Mouse (Mus musculus): ENCODE measurements at regions not wholly inside any gene's neighbourhood (a gene's known extent, or its start where the extent isn't known, plus 50 kb on each side); places are given as distances from the start of the nearest gene placed in this dataset.
"Not testable (repeated sequence)": the region's sequence is repeated elsewhere in the genome, so short reads cannot be mapped to it uniquely, and the experiment has no call there.

DNA sequence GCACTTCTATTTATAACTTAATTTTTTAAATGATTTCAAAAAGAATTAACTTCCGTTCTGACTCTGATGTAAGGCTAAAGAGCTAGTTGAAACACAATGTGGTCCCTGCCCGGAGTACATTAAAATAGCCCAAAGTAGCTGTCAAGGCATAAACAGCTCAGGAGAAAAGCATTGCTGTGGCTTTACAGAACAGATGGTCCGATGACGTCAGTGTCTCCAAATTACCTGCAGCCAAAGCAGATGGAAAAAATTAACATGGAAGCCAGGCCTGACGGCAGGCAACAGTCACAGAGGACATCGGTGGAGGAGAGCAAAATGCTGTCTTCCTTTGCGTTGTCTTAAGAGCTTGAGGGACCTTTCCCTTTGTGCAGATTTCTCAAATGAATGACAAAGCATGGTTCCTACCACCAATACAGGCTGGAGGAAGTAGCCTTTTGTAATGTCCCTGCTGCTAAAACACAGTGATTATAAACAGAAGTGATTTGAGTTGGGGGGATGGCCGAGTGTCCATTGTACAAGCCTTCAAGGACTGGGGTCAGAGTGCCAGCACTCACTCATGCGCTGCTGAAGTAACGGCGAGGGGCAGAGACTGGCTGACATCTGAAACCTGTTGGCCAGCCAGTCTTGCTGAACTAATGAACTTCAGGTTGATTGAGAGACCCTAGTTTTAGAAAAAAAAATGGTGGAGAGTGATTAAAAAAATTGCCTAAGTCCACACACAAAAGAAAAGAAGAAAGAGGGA is 101.8 kb upstream of the Plcl2 start:
- ATAC-seq, result no peak

DNA sequence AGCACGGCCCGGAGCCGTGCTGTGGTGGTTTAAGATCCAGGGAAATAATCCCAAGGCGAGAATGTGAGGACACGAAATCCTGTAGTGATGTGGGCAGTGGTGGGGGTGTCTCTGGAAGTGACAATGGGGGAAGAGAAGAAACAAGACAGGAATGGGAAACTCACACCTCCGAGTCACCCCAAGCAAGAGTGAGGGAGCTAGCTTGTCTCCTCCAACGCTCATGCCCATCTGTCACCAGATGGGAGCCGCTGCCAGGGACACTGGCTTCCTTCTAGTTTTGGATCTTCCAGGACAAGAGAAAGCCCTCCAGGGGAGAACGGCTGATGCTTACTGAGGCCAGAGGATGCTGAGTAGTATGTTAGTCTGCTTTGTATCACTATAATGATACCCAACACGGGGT is 100.6 kb upstream of the Plcl2 start:
- no peak for ATAC-seq

DNA sequence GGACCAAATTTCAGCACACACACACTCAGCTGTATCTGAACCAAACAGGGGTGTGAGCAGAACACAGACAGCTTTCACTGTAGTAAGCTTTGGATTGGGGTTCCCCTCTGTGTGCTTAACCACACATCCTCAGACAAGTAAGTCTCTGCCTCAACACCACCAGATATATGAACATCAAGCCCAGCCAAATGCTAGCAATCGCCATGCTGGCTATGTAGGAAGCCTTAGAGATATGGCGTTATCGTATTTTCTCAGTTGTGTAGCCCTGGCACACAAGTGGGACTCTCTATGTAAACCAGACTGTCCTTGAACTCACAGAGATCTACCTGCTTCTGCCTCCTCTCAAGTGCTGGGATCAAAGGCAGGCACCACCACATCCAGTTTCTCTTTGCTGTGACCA is 99.9 kb upstream of the Plcl2 start:
- ATAC-seq, result no peak

DNA sequence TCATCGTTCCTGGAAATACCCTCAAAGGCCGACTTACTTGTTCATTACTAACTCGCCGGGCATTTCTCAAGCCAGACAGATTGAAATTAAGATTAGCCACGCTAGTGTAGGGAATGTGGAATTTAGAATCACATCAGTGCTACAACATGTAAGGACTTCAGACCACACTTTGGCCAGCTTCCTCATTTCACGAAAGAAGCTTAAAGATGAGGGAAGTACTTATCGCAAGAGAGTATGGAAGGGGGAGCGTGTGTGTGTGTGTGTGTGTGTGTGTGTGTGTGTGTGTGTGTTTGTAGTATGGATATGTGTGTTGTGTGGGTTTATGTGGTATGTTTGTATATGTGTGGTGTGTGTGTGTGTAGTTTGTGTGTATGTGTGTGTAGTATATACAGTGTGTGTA is 99.3 kb upstream of the Plcl2 start:
- ATAC-seq, result no peak

DNA sequence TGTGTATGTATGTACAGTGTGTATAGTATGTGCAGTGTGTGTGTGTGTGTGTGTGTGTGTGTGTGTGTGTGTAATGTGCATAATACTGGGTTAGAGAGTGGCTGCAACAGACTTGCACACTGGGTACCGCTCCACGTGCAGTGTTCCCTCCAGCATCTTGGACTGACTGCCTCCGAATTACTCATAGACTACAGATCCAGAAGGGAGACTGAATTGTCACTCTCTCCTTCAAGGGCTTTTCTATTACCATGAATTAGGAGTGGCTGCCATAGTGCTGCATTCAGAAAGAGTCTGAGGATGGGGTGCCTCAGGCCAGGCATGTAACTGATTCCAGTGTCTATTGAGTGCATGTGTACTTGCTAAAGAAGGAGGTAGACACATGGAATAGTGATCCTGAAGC is 98.9 kb upstream of the Plcl2 start:
- no peak for ATAC-seq

DNA sequence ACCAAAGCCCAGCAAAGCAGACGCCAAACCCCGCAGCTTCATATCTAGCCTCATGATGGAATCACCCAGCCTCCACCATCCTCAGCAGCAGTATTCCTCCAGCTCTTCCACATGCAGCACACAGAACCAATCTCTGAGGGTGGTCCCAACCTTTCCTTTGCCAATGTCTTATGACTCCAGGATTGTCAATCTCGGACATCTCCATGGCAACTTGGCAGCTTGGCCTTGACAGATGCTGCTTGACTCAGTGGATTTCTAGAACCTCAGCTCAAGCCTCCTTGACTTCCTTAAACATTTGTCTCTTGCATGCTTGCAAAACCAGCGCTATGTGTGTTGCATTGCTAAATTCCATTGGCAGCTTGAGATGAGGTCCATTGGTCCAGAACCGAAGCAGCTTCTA is 96.8 kb upstream of the Plcl2 start:
- no peak for ATAC-seq

DNA sequence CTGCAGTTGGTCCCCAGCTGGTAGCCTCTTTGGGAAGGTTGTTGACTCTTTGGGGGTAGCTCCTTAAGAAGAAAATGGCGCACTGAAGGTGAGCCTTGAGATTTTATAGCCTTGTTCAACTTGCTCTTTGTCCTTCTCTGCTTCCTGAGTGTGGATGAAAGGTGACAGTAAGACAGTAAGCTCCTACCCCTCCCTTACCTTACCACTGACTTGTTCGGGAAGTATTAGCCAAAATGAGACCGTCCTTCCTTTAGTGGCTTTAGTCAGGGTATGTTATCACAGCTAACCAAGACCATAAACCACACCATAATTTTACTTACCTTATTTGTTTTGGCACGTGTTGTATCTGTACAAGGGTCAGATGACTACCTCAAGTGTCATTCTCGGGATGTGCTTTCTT is 95.3 kb upstream of the Plcl2 start:
- ATAC-seq, result no peak

DNA sequence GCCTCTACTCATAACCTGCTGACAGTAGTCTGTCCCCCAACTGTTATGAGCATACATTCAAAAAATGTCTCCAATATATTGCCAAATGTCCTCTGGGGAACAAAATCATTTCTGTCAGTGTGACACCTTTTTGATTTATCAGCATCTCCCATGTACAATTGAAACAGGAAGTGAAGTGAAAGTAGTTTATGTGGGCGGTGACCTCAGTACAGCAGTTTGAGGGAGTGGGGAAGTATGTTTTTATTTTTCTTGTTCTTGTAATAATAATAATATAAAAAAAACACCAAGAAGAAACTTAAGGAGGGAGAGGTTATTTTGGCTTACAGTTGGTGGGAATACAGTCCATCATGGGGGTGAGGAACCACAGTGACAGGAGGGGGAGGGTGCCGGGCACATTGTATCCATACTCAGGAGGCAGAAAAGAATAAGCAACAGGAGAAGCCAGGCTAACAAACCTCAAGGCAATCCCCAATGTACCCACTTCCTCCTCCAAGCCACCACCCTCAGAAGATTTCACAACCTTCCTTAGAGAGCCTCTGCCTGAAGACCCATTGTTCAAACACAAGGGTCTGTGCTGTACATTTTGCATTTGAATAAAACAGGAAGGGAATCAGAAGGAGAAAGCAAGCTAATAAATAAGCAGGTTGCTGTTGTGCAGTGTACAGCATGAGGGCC is 93.7 kb upstream of the Plcl2 start:
- peak; percentile 72 for ATAC-seq

DNA sequence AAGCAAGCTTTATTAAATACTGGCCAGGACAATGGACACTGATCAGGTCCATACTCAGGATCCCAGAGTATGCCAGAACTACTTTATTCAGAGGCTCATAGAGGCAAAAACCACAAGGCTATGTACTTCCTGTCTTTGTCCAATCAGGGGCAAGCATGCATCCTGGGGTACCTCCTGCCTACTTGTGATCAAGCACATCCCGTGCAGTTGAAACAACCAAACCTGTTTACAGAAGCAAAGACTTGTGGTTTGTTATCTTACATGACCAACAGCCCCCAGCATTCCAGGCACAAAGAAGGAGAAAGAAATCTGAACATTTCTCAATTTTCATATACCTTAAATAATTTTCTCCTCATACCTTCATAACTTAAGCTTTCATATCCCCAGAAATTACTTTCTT is 93.1 kb upstream of the Plcl2 start:
- peak; percentile 63 for ATAC-seq

DNA sequence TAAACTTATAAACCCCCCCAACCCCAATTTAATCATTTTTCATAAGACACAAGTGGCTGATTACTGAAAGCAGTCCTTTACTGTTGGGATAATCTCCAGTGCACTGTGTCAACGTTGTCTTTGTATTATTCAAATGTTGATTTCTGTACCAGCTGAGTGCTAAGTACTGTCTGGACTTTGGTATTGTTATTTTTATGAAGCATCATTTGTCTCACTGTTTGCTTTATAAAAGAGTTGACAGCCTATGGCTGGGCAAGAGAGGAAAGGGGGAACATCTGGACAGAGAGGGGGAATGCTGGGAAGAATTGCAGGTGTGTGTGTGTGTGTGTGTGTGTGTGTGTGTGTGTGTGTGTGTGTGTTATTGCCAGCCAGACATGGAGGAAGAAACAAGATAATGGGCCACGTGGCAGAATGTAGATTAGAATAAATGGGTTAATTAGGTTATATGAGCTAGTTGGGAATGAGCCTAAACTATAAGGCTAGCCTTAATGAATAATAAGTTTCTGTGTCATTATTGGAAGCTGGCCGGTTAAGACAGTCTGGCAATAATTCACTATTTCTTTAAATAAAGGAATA is 92.6 kb upstream of the Plcl2 start:
- ATAC-seq, result no peak

DNA sequence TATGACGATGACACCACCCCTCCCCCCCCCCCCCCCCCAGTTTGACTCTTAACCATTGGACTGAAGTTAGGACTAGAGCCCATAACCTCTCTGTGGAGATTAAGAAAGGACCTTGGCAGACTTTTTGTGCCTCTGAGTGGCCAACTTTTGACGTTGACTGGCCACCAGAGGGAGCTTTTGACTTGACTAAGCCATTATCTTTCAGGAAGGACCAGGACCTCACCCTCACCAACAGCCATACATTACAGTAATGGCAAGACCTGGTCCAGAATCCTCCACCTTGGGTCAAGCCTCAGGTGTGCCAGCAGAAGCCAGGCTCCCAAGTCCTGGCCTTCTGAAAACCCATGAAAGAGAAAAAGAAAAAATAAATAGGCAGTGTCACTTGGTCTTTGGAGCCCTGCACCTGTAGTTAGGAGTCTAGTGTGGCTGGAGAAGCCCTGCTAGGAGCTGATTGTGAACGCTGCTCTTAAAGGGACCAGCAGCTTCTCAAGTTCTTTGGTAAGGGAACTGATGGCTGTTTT is 90.3 kb upstream of the Plcl2 start:
- ATAC-seq, result no peak

DNA sequence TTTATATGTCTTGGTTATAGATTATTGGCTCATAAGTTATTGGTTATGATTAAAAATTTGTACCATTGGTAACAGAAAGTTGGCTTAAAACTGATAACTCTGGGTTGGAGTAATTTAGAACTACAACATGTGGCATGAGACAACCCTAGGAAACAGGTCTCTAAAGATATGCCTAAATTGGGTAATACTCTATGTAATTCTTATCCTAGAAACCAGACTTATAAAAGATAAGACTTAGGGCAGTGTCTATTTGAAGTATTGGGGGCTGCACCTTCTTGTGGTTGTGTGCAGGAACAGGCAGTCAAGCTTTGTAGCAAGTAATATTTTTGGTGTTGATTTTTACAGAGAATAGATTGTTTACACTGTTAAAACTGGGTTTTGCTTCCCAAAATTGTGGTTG is 89.7 kb upstream of the Plcl2 start:
- not testable (repeated sequence) for ATAC-seq

DNA sequence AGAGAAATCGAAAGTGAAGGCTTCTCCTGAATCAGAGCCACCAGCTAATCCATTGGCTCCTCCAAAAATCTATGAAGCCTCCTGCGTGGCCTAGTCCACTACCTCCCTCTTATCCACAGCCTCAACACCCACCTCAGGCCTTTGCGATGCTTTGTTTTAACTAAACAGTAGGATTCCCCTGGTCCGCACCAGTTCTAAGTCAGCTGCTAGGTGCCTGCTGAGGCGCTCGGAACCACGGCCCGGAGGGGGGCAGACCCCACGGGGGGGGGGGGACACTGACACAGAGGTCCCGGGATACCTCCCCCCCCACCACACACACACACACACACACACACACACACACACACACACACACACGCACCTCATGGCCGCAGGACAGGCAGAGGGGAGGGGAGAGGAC is 89.2 kb upstream of the Plcl2 start:
- ATAC-seq, result peak; percentile 66

DNA sequence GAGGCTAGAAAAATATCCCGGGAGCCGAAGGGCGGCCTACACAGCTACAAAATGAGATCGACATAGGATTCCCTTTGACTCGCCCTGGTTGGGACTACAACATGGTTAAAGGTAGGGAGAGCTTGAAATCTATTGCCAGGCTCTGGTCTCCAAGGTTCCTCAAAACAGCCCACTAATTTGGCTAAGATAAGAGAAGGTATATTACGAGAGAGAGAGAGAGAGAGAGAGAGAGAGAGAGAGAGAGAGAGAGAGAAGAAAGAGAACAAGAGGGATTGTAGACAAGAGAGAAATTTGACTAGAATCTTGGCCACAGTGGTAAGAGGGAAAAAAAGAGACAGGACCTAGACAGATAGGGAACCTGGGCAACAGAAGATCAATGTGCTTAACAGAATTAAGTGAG is 88.5 kb upstream of the Plcl2 start:
- no peak for ATAC-seq

DNA sequence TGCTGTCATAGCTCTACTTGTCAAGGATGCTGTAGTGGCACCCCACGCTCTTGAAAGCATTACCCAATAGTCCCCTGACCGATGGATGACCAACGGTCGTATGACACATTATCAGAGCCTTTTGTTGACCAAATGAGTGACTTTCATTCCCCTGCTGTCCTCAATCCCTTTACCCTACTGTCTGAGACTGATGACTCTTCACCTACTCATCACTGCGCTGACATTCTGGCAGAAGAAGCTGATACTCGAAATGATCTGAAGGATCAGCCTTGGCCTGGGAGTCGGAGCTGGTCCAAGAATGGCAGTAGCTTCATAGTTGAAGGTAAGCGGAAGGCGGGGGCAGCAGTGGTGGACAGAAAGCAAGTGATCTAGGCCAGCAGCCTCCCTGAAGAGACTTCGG is 87.7 kb upstream of the Plcl2 start:
- ATAC-seq, result no peak

DNA sequence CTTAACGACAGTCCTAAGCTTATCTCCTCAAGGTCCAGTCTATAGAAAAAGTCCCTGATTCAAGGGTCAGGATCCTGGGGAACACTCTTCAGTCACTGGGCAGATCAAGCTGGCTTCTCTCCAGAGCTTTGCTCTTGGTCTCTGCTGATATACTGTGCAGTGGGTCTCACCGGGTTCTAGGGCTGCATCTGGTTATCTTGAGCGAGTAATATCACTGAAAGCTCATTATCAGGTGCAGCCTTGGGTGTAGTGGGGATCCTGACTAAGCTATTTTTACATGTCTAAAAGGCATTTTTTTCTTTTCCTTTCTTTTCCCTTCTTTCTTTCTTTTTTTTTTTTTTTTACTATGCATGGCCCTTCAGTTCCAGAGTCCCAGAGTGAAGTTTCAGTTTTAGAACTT is 84.1 kb upstream of the Plcl2 start:
- no peak for ATAC-seq

DNA sequence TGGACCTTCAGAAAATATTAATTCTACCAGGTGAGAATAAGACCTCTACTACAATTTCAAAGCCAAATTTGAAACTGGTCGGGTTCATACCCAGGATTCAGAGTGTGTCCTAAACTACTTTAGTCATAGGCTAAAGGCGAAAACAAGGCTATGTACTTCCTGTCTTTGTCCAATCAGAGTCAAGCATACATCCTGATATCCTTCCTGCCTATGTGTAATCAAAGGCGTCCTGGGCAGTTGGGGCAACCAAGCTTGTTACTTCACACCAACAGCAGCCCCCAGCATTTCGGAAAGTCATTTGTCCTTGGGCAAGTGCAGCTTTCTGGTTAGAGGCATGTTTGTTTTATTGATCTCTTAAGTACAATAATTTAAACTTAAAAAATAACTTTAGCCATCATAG is 83.7 kb upstream of the Plcl2 start:
- no peak for ATAC-seq

DNA sequence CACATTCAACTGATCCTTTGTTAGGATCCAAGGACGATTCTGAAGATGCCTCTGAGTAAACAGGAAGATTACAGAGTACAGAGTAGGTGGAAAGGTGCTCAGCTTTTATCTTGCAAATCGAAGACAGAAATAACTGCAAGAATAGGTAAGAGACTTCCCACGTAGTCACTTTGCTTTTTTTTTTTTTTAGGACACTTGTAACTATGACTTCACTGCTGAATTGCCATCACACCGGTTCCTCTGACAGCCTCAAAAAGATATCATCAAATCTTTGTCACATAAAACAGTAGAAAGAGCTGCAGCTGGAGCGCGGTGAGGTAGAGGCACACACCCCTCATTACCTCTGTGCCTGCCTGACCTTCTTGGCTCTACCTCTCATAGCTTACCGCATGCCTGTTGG is 83.1 kb upstream of the Plcl2 start:
- ATAC-seq, result no peak

DNA sequence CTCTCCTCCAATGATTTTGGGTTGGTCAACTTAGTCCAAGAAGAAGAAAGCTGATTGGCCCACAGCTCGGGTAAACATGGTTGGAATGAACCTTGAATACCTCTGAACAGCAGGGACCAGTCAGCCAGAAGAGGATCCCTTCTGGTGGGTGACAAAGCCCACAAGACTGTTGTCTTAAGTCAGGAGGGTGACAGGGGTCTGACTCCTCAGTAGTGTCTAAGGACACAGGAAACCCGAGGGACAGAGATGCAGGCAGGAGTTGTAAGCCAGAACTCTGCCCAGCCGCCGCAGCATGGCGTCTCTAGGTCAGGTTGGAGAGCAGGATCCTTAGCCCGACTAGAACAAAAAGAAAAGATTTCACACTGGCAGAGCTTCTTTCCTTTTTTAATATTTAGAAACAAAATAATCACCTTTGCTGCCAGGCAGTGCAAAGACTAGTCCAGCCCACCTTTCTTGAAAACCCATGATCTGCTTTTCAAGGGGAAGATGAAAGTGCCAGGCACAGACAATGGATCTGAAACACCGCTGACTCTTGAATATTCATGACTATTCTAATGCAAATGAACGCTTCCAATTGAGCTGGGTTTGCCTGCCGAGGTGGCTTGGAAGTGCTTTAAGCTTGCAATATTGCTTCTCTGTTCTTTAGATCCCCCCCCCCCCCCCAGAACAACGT is 81.7 kb upstream of the Plcl2 start:
- ATAC-seq, result no peak

DNA sequence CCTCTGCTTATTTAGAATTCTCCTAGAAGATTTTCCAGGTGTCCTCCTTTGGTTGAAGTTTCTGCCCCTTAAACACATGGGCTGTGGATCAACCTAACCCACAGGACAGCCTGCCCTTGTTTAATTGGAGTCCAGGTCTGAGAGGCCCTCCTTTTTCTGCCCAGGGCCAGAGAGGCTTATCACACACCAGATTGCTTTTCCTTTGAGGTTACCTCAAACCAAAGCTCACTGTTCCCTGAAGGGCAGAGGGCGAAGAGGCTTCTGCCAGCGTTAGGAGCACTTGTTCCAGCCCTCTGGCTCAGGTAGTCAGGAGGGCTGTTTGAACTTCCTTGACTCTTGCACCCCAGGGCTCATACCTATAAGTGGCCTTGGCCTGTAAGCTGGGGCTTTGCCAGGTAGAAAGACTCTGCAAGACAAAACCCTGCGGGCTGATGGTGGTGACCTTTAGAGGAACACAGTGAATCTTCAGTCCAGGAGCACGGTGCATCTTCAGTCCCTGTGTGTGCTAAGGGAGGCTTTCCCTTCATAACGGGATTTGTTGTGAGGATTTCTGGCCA is 81.1 kb upstream of the Plcl2 start:
- ATAC-seq, result no peak

DNA sequence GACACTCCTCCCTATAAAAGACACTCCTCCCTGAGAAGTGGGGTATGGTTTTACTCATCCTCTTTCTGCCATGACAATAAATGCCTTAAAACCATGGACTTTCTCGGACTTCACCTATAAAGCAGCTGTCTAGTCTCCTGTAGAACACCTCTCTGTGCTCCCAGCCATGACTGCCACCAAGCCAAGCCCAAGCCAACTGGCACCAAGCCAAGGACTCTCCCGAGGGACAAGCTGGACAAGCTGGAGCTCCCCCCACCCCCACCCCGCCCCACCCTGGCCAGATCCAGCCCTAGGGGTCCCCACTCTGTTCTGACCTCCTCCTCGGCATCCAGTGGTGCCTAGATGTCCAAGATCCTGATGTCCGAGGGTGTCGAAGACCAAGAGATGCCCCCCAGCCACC is 76.6 kb upstream of the Plcl2 start:
- ATAC-seq, result no peak

DNA sequence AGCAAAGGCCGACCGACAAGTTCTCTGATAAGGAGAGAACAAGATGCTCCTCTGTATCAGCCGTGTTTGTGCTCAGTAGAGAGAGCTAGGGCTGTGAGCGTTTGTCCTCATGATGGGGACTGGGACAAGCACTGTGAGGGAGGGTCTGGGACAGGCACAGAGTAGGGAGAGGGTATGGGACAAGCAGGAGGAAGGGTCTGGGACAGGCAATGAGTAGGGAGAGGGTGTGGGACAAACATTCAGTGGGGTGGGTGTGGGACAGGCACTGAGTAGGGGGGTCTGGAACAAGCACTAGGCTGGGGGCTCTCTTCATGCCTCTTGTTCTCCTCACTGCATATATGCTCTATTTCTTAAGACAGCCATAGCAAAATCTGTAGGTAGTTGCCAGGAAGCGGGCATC is 70.2 kb upstream of the Plcl2 start:
- no peak for ATAC-seq

DNA sequence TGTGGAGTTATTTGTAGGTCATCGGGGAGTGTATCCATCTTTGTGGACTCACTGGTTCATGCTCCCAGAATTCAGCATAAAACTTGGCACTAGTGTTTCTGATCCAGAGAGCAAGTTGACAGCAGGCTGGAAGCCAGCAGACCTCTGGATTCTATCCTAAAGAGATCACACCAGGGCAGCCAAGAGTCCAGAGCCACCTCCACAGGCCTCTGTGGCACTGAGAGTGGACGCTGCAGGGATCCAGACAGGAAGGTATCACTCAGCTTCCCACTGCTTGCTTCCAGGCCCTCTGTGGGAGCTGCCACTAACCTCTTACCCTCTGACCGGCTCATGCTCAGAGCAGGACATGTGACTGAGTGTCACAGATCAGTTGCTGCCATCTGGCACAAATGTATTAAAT is 69.8 kb upstream of the Plcl2 start:
- ATAC-seq, result no peak

Measured in inflammation-experienced regulatory T-cells, adult 6 months (primary cell).